Mouse (Mus musculus): ENCODE measurements around the gene Eif2s3x.
A peak's percentile ranks its signal among the peaks of the same experiment; 100 is the strongest.

GRCm38 (mm10) chrX:94183814-94184213, 28.8 kb downstream of the Eif2s3x start:
- TF ChIP-seq HCFC1 (IDR thresholded peaks at IDR 0.05; ENCODE audit: borderline replicate concordance, insufficient read depth, low read length), result no peak
- TF ChIP-seq ZNF384 (IDR thresholded peaks at IDR 0.05; ENCODE audit: low read depth, low read length), result peak; percentile 56; the same call in 1 of the 2 replicates
- TF ChIP-seq CHD2 (IDR thresholded peaks at IDR 0.05; ENCODE audit: low read depth, low read length), result no peak

All from ES-E14 (cell line).